Mouse (Mus musculus): ENCODE results near the gene Olfr1412.
A peak's percentile ranks its signal among the peaks of the same experiment; 100 is the strongest.

Olfr1412 gene

GRCm38 (mm10) chr1:92632196-92632595 is 46.6 kb downstream of the Olfr1412 start:
- H3K36me3 ChIP-seq (ENCODE audit: control insufficient read depth, insufficient read depth, low read length, poor library complexity, severe bottlenecking) = peaks cover 1% of the 10 kb centered on the region; the same call in 1 of the 2 replicates
- no peak for DNase-seq (ENCODE audit: low read depth, low spot score)
- H3K27me3 ChIP-seq (ENCODE audit: control insufficient read depth, insufficient read depth, low read length, poor library complexity, severe bottlenecking) = no peaks in the 10 kb centered on the region

- DNase-seq (ENCODE audit: low read depth, low spot score) = no peak
- Histone ChIP-seq H3K27me3 (ENCODE audit: control insufficient read depth, insufficient read depth, low read length, poor library complexity, severe bottlenecking) (no peaks in the 10 kb centered on the region), H3K36me3 (ENCODE audit: control insufficient read depth, insufficient read depth, low read length, poor library complexity, severe bottlenecking) (peaks cover 3% of the 10 kb centered on the region)
These were observed 47.4 kb downstream of the Olfr1412 start for GRCm38 (mm10) chr1:92632948-92633347.

GRCm38 (mm10) chr1:92633726-92634125 is 48.1 kb downstream of the Olfr1412 start:
- H3K36me3 ChIP-seq (ENCODE audit: control insufficient read depth, insufficient read depth, low read length, poor library complexity, severe bottlenecking) = peaks cover 3% of the 10 kb centered on the region
- H3K27me3 ChIP-seq (ENCODE audit: control insufficient read depth, insufficient read depth, low read length, poor library complexity, severe bottlenecking) = no peaks in the 10 kb centered on the region
- DNase-seq (ENCODE audit: low read depth, low spot score) = no peak

GRCm38 (mm10) chr1:92634569-92634968 is 49.0 kb downstream of the Olfr1412 start:
- H3K27me3 ChIP-seq (ENCODE audit: control insufficient read depth, insufficient read depth, low read length, poor library complexity, severe bottlenecking) = no peaks in the 10 kb centered on the region
- peaks cover 6% of the 10 kb centered on the region for H3K36me3 ChIP-seq (ENCODE audit: control insufficient read depth, insufficient read depth, low read length, poor library complexity, severe bottlenecking)
- no peak for DNase-seq (ENCODE audit: low read depth, low spot score)

GRCm38 (mm10) chr1:92634976-92635599 is 49.5 kb downstream of the Olfr1412 start:
- no peak for DNase-seq (ENCODE audit: low read depth, low spot score)
- H3K27me3 ChIP-seq (ENCODE audit: control insufficient read depth, insufficient read depth, low read length, poor library complexity, severe bottlenecking) = no peaks in the 10 kb centered on the region

GRCm38 (mm10) chr1:92636015-92636414 is 50.4 kb downstream of the Olfr1412 start:
- peaks cover 6% of the 10 kb centered on the region for H3K36me3 ChIP-seq (ENCODE audit: control insufficient read depth, insufficient read depth, low read length, poor library complexity, severe bottlenecking)
- DNase-seq (ENCODE audit: low read depth, low spot score) = no peak
- no peaks in the 10 kb centered on the region for H3K27me3 ChIP-seq (ENCODE audit: control insufficient read depth, insufficient read depth, low read length, poor library complexity, severe bottlenecking)

More at GRCm38 (mm10) chr1:92634976-92635599, 49.5 kb downstream of the Olfr1412 start:
- H3K36me3 ChIP-seq (ENCODE audit: control insufficient read depth, insufficient read depth, low read length, poor library complexity, severe bottlenecking) = peaks cover 6% of the 10 kb centered on the region

GRCm38 (mm10) chr1:92636676-92637075 is 51.1 kb downstream of the Olfr1412 start:
- DNase-seq (ENCODE audit: low read depth, low spot score) = no peak
- Histone ChIP-seq H3K36me3 (ENCODE audit: control insufficient read depth, insufficient read depth, low read length, poor library complexity, severe bottlenecking) (peaks cover 6% of the 10 kb centered on the region), H3K27me3 (ENCODE audit: control insufficient read depth, insufficient read depth, low read length, poor library complexity, severe bottlenecking) (no peaks in the 10 kb centered on the region)

GRCm38 (mm10) chr1:92637501-92638172 is 52.1 kb downstream of the Olfr1412 start:
- H3K27me3 ChIP-seq (ENCODE audit: control insufficient read depth, insufficient read depth, low read length, poor library complexity, severe bottlenecking) = no peaks in the 10 kb centered on the region
- DNase-seq (ENCODE audit: low read depth, low spot score) = no peak
- peaks cover 6% of the 10 kb centered on the region for H3K36me3 ChIP-seq (ENCODE audit: control insufficient read depth, insufficient read depth, low read length, poor library complexity, severe bottlenecking)

GRCm38 (mm10) chr1:92638181-92638580 is 52.6 kb downstream of the Olfr1412 start:
- Histone ChIP-seq H3K27me3 (ENCODE audit: control insufficient read depth, insufficient read depth, low read length, poor library complexity, severe bottlenecking) (no peaks in the 10 kb centered on the region), H3K36me3 (ENCODE audit: control insufficient read depth, insufficient read depth, low read length, poor library complexity, severe bottlenecking) (peaks cover 6% of the 10 kb centered on the region)
- no peak for DNase-seq (ENCODE audit: low read depth, low spot score)

- Histone ChIP-seq H3K36me3 (ENCODE audit: control insufficient read depth, insufficient read depth, low read length, poor library complexity, severe bottlenecking) (peaks cover 6% of the 10 kb centered on the region), H3K27me3 (ENCODE audit: control insufficient read depth, insufficient read depth, low read length, poor library complexity, severe bottlenecking) (no peaks in the 10 kb centered on the region)
- DNase-seq (ENCODE audit: low read depth, low spot score) = no peak
These were observed 53.2 kb downstream of the Olfr1412 start for GRCm38 (mm10) chr1:92638736-92639135.

GRCm38 (mm10) chr1:92640393-92640792 is 54.8 kb downstream of the Olfr1412 start:
- Histone ChIP-seq H3K27me3 (ENCODE audit: control insufficient read depth, insufficient read depth, low read length, poor library complexity, severe bottlenecking) (no peaks in the 10 kb centered on the region), H3K36me3 (ENCODE audit: control insufficient read depth, insufficient read depth, low read length, poor library complexity, severe bottlenecking) (peaks cover 6% of the 10 kb centered on the region)
- DNase-seq (ENCODE audit: low read depth, low spot score) = peak; percentile 11
